Comparison of ENCODE assay signal across 8 mouse cellular contexts in genomic region chr6:127853771-127854687, GRCm38 (mm10). TPM values are rescaled to one million over a fixed set of nuclear protein-coding genes. Genes with fewer than 3 reads are reported as not detected.
DNase-seq lines count a peak whose midpoint lies in the region; ATAC-seq and TF ChIP-seq lines count a peak whose summit lies in the region.

No protein-coding gene starts in this region.

- WGBS in embryonic facial prominence, embryonic 10.5 days = 25% methylated on average over 16 of the region's 16 CpGs
- 9% methylated on average over 16 of the region's 16 CpGs for whole genome bisulfite sequencing in heart, postnatal 0 days

- H3K9ac ChIP-seq in heart, postnatal 0 days (replicated peaks; ENCODE audit: low read depth, low read length) = no peak overlapping the region

- H3K36me3 ChIP-seq in embryonic facial prominence, embryonic 10.5 days (replicated peaks) = no peaks in the 10 kb centered on the region
- no peaks in the 10 kb centered on the region for H3K36me3 ChIP-seq in heart, postnatal 0 days (replicated peaks; ENCODE audit: control insufficient read depth, insufficient read depth, low read length)

- no peak for TF ChIP-seq EP300 in heart, postnatal 0 days (IDR thresholded peaks at IDR 0.05; ENCODE audit: low read depth)

- H3K4me2 ChIP-seq in heart, postnatal 0 days (ENCODE audit: low read depth, low read length) = peak overlapping the region; percentile 32

- H3K4me1 ChIP-seq in embryonic facial prominence, embryonic 10.5 days = peaks cover 41% of the 10 kb centered on the region
- no peaks in the 10 kb centered on the region for H3K4me1 ChIP-seq in heart, postnatal 0 days (ENCODE audit: control insufficient read depth, insufficient read depth)

- peak overlapping the region; percentile 62 for H3K27ac ChIP-seq in embryonic facial prominence, embryonic 10.5 days (replicated peaks)
- peak overlapping the region; percentile 27 for H3K27ac ChIP-seq in heart, postnatal 0 days (ENCODE audit: low read depth)

- no peaks in the 10 kb centered on the region for H3K9me3 ChIP-seq in embryonic facial prominence, embryonic 10.5 days
- H3K9me3 ChIP-seq in heart, postnatal 0 days (replicated peaks; ENCODE audit: control insufficient read depth, low read length) = no peaks in the 10 kb centered on the region

- DNase-seq in cerebellum, postnatal 10 days = peak; percentile 52 to 58
- DNase-seq in cerebellum, adult 11 months = no peak
- peak; percentile 37 for DNase-seq in embryonic facial prominence, embryonic 10.5 days (ENCODE audit: low spot score)
- peak; percentile 34 for DNase-seq in heart, postnatal 0 days (ENCODE audit: low spot score)
- peak; percentile 80 for DNase-seq in lung, postnatal 36 days
- DNase-seq in ovary, postnatal 10 days (ENCODE audit: low spot score) = no peak
- DNase-seq in adrenal gland, postnatal 25 days = no peak
- no peak for DNase-seq in spleen, postnatal 36 days (ENCODE audit: low spot score in 2 of 2)

- no peaks in the 10 kb centered on the region for H3K27me3 ChIP-seq in embryonic facial prominence, embryonic 10.5 days (replicated peaks; ENCODE audit: low read depth, poor library complexity, severe bottlenecking)
- no peaks in the 10 kb centered on the region for H3K27me3 ChIP-seq in heart, postnatal 0 days (ENCODE audit: control insufficient read depth, insufficient read depth, low read length)

- peak overlapping the region; percentile 23; the same call in 1 of the 2 replicates for H3K4me3 ChIP-seq in embryonic facial prominence, embryonic 10.5 days
- no peak overlapping the region for H3K4me3 ChIP-seq in heart, postnatal 0 days (ENCODE audit: low read depth, low read length)

- TF ChIP-seq CTCF in heart, postnatal 0 days (IDR thresholded peaks at IDR 0.05; ENCODE audit: low read depth) = no peak

- peak; percentile 55 for ATAC-seq in heart, postnatal 0 days (ENCODE audit: insufficient read depth, low read depth)

RNA-seq across cellular contexts. Expression of gene Tspan11, which starts 33.4 kb away (rescaled TPM):
- 3.9 and 6.9 TPM in 2 replicates for polyA plus RNA-seq in embryonic facial prominence, embryonic 10.5 days (2016; fragmentation: Nextera tagmentation; extraction: Ambion mirVana)
- total RNA-seq in heart, postnatal 0 days (2014; rRNA removed; ENCODE audit: low replicate concordance) = 1.5 and 2.5 TPM in 2 replicates
- 1.7 and 2.3 TPM in 2 replicates for polyA plus RNA-seq in heart, postnatal 0 days (2015; fragmentation: Nextera tagmentation; extraction: Ambion mirVana)
- total RNA-seq in adrenal gland, postnatal 25 days (2021) = 3.4 and 4.2 TPM in 2 replicates

Comparison
In these comparisons a context has a peak if more than half of its experiments do, and no peak if none do; other contexts are left out.
1. DNase-seq: peak in cerebellum, postnatal 10 days (2 of 2), embryonic facial prominence, embryonic 10.5 days (single experiment), heart, postnatal 0 days (single experiment) and lung, postnatal 36 days (single experiment); none in cerebellum, adult 11 months (single experiment), ovary, postnatal 10 days (single experiment), adrenal gland, postnatal 25 days (single experiment) and spleen, postnatal 36 days (0 of 2).